Mouse (Mus musculus) small intestine, adult 2 months (tissue): ENCODE measurements at regions not wholly inside any gene's neighbourhood (a gene's known extent, or its start where the extent isn't known, plus 50 kb on each side); places are given as distances from the start of the nearest gene placed in this dataset.

Experiments
- CTCF ChIP-seq: fragments of 200-500 bp; IDR thresholded peaks from 2 replicates; pipeline ENCODE4 v1.5.1; 2012; ENCODE audit warnings: low read depth, mild to moderate bottlenecking, control low read depth, inconsistent platforms, low read length, moderate library complexity, mixed read lengths; ENCODE audit not compliant: insufficient replicate concordance, insufficient read length; ENCODE audit errors: extremely low read depth
- POLR2A ChIP-seq: fragments of 200-500 bp; IDR thresholded peaks from 2 replicates; pipeline ENCODE4 v1.6.1; 2012; ENCODE audit warnings: low read depth, mild to moderate bottlenecking, control low read depth, inconsistent platforms, low read length, moderate library complexity

- TF ChIP-seq CTCF = no peak
- TF ChIP-seq POLR2A = no peak
Observed at GRCm38 (mm10) chr12:39938211-39938610, 99.6 kb downstream of the Arl4a start.
